Mouse (Mus musculus) liver, embryonic 14.5 days (tissue): Measurements from ENCODE around the gene Krt12.

Source experiments
- CTCF ChIP-seq: IDR thresholded peaks from 2 replicates; pipeline ENCODE4 v1.5.1; 2016; ENCODE audit warnings: antibody characterized with exemption, low read depth, control low read depth
- EP300 ChIP-seq: IDR thresholded peaks from 2 replicates; pipeline ENCODE4 v1.6.1; 2016; ENCODE audit warnings: antibody characterized with exemption, low read depth

DNA sequence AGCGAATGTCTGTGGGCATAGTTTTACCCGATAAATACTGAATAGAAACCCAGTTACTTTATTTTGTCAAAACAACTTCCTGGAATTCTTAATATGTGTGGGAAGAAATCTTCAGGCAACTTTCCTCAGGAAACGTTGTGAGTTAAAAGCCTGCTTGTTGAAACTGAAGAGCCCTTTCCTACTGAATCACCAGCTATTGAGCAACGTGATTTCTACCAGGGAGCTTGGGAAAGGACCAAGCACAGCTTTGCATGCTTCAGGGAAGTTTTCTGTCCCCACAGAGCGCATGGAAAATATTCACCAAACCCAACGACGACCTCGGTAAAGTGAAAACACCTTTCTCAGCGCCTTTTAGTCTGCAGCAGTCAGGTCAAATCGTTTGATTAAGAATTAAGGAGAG, 15.9 kb downstream of the Krt12 start:
- TF ChIP-seq CTCF (no peak), EP300 (no peak)
